Mouse (Mus musculus): ENCODE results near the gene Snx7.

- TF ChIP-seq CTCF (IDR thresholded peaks at IDR 0.05; ENCODE audit: control insufficient read depth, insufficient read depth, low read length) (no peak), POLR2A (IDR thresholded peaks at IDR 0.05; ENCODE audit: borderline replicate concordance, control insufficient read depth, low read depth, low read length) (no peak)
These were observed 5.8 kb downstream of the Snx7 start for GRCm38 (mm10) chr3:117862951-117863350.

Measured in bone marrow, adult 2 months (tissue).